Mouse (Mus musculus): ENCODE measurements at regions not wholly inside any gene's neighbourhood (a gene's known extent, or its start where the extent isn't known, plus 50 kb on each side); places are given as distances from the start of the nearest gene placed in this dataset.
"Not testable (repeated sequence)": the region's sequence is repeated elsewhere in the genome, so short reads cannot be mapped to it uniquely, and the experiment has no call there.

- no peak for DNase-seq (ENCODE audit: low spot score)
- H3K9me3 ChIP-seq (replicated peaks; ENCODE audit: control insufficient read depth, low read length) = no peaks in the 10 kb centered on the region
- H3K9ac ChIP-seq (replicated peaks; ENCODE audit: low read length) = no peak overlapping the region
- H3K36me3 ChIP-seq (replicated peaks; ENCODE audit: control insufficient read depth, insufficient read depth, low read depth, low read length) = no peaks in the 10 kb centered on the region
- no peak overlapping the region for H3K4me3 ChIP-seq (ENCODE audit: low read depth, low read length)
- ATAC-seq (replicated peaks; ENCODE audit: insufficient number of reproducible peaks, low FRiP score, low TSS enrichment, low read depth) = no peak
- H3K27ac ChIP-seq (replicated peaks; ENCODE audit: low read depth, low read length) = no peak overlapping the region
- WGBS = 88% methylated on average over 4 of the region's 4 CpGs
- no peaks in the 10 kb centered on the region for H3K27me3 ChIP-seq (ENCODE audit: control insufficient read depth, insufficient read depth, low read length)
- no peaks in the 10 kb centered on the region for H3K4me1 ChIP-seq (ENCODE audit: control insufficient read depth, insufficient read depth, low read length)
- no peak overlapping the region for H3K4me2 ChIP-seq (ENCODE audit: low read depth, low read length)
Measured at GRCm38 (mm10) chr19:59516957-59517356, 58.8 kb downstream of the Emx2 start.

GRCm38 (mm10) chr19:59519156-59519555 lies 61.0 kb downstream of the Emx2 start:
- H3K4me3 ChIP-seq (ENCODE audit: low read depth, low read length) = no peak overlapping the region
- no peaks in the 10 kb centered on the region for H3K9me3 ChIP-seq (replicated peaks; ENCODE audit: control insufficient read depth, low read length)
- DNase-seq (ENCODE audit: low spot score) = no peak
- H3K4me1 ChIP-seq (ENCODE audit: control insufficient read depth, insufficient read depth, low read length) = no peaks in the 10 kb centered on the region
- no peaks in the 10 kb centered on the region for H3K27me3 ChIP-seq (ENCODE audit: control insufficient read depth, insufficient read depth, low read length)
- H3K36me3 ChIP-seq (replicated peaks; ENCODE audit: control insufficient read depth, insufficient read depth, low read depth, low read length) = no peaks in the 10 kb centered on the region
- H3K27ac ChIP-seq (replicated peaks; ENCODE audit: low read depth, low read length) = no peak overlapping the region
- WGBS = 83% methylated on average over 3 of the region's 3 CpGs
- ATAC-seq (replicated peaks; ENCODE audit: insufficient number of reproducible peaks, low FRiP score, low TSS enrichment, low read depth) = no peak
- no peak overlapping the region for H3K4me2 ChIP-seq (ENCODE audit: low read depth, low read length)
- H3K9ac ChIP-seq (replicated peaks; ENCODE audit: low read length) = no peak overlapping the region

GRCm38 (mm10) chr19:59522176-59522575 lies 64.0 kb downstream of the Emx2 start:
- peak; percentile 12 for DNase-seq (ENCODE audit: low spot score)

GRCm38 (mm10) chr19:59523356-59523755 lies 65.2 kb downstream of the Emx2 start:
- H3K4me2 ChIP-seq (ENCODE audit: low read depth, low read length) = no peak overlapping the region
- H3K9ac ChIP-seq (replicated peaks; ENCODE audit: low read length) = no peak overlapping the region
- H3K4me1 ChIP-seq (ENCODE audit: control insufficient read depth, insufficient read depth, low read length) = no peaks in the 10 kb centered on the region
- DNase-seq (ENCODE audit: low spot score) (no peak), ATAC-seq (replicated peaks; ENCODE audit: insufficient number of reproducible peaks, low FRiP score, low TSS enrichment, low read depth) (no peak)
- no peak overlapping the region for H3K27ac ChIP-seq (replicated peaks; ENCODE audit: low read depth, low read length)
- 77% methylated on average over 10 of the region's 10 CpGs for WGBS
- no peaks in the 10 kb centered on the region for H3K9me3 ChIP-seq (replicated peaks; ENCODE audit: control insufficient read depth, low read length)
- H3K36me3 ChIP-seq (replicated peaks; ENCODE audit: control insufficient read depth, insufficient read depth, low read depth, low read length) = no peaks in the 10 kb centered on the region
- H3K4me3 ChIP-seq (ENCODE audit: low read depth, low read length) = no peak overlapping the region
- H3K27me3 ChIP-seq (ENCODE audit: control insufficient read depth, insufficient read depth, low read length) = no peaks in the 10 kb centered on the region

More at GRCm38 (mm10) chr19:59522176-59522575, 64.0 kb downstream of the Emx2 start:
- H3K4me2 ChIP-seq (ENCODE audit: low read depth, low read length) = no peak overlapping the region
- 47% methylated on average over 11 of the region's 11 CpGs for WGBS
- H3K36me3 ChIP-seq (replicated peaks; ENCODE audit: control insufficient read depth, insufficient read depth, low read depth, low read length) = no peaks in the 10 kb centered on the region
- ATAC-seq (replicated peaks; ENCODE audit: insufficient number of reproducible peaks, low FRiP score, low TSS enrichment, low read depth) = no peak
- H3K9me3 ChIP-seq (replicated peaks; ENCODE audit: control insufficient read depth, low read length) = no peaks in the 10 kb centered on the region
- no peak overlapping the region for H3K4me3 ChIP-seq (ENCODE audit: low read depth, low read length)
- H3K27ac ChIP-seq (replicated peaks; ENCODE audit: low read depth, low read length) = no peak overlapping the region
- H3K9ac ChIP-seq (replicated peaks; ENCODE audit: low read length) = no peak overlapping the region
- no peaks in the 10 kb centered on the region for H3K27me3 ChIP-seq (ENCODE audit: control insufficient read depth, insufficient read depth, low read length)
- no peaks in the 10 kb centered on the region for H3K4me1 ChIP-seq (ENCODE audit: control insufficient read depth, insufficient read depth, low read length)

GRCm38 (mm10) chr19:59564101-59564500 lies 105.9 kb downstream of the Emx2 start:
- Histone ChIP-seq H3K27me3 (ENCODE audit: control insufficient read depth, insufficient read depth, low read length) (no peaks in the 10 kb centered on the region), H3K4me3 (ENCODE audit: low read depth, low read length) (no peak overlapping the region), H3K9me3 (replicated peaks; ENCODE audit: control insufficient read depth, low read length) (no peaks in the 10 kb centered on the region), H3K4me1 (ENCODE audit: control insufficient read depth, insufficient read depth, low read length) (no peaks in the 10 kb centered on the region), H3K9ac (replicated peaks; ENCODE audit: low read length) (no peak overlapping the region), H3K27ac (replicated peaks; ENCODE audit: low read depth, low read length) (no peak overlapping the region), H3K4me2 (ENCODE audit: low read depth, low read length) (no peak overlapping the region), H3K36me3 (replicated peaks; ENCODE audit: control insufficient read depth, insufficient read depth, low read depth, low read length) (no peaks in the 10 kb centered on the region)
- no peak for ATAC-seq (replicated peaks; ENCODE audit: insufficient number of reproducible peaks, low FRiP score, low TSS enrichment, low read depth)
- WGBS = 79% methylated on average over 4 of the region's 4 CpGs
- DNase-seq (ENCODE audit: low spot score) = no peak

GRCm38 (mm10) chr19:59568907-59569306 lies 110.7 kb downstream of the Emx2 start:
- no peak overlapping the region for H3K4me2 ChIP-seq (ENCODE audit: low read depth, low read length)
- H3K9ac ChIP-seq (replicated peaks; ENCODE audit: low read length) = no peak overlapping the region
- H3K36me3 ChIP-seq (replicated peaks; ENCODE audit: control insufficient read depth, insufficient read depth, low read depth, low read length) = no peaks in the 10 kb centered on the region
- no peaks in the 10 kb centered on the region for H3K9me3 ChIP-seq (replicated peaks; ENCODE audit: control insufficient read depth, low read length)
- no peaks in the 10 kb centered on the region for H3K4me1 ChIP-seq (ENCODE audit: control insufficient read depth, insufficient read depth, low read length)
- H3K27me3 ChIP-seq (ENCODE audit: control insufficient read depth, insufficient read depth, low read length) = no peaks in the 10 kb centered on the region
- no peak for ATAC-seq (replicated peaks; ENCODE audit: insufficient number of reproducible peaks, low FRiP score, low TSS enrichment, low read depth)
- no peak overlapping the region for H3K27ac ChIP-seq (replicated peaks; ENCODE audit: low read depth, low read length)
- no peak overlapping the region for H3K4me3 ChIP-seq (ENCODE audit: low read depth, low read length)
- DNase-seq (ENCODE audit: low spot score) = no peak

- not testable (repeated sequence) for H3K36me3 ChIP-seq (replicated peaks; ENCODE audit: control insufficient read depth, insufficient read depth, low read depth, low read length); H3K9ac ChIP-seq (replicated peaks; ENCODE audit: low read length); ATAC-seq (replicated peaks; ENCODE audit: insufficient number of reproducible peaks, low FRiP score, low TSS enrichment, low read depth); H3K9me3 ChIP-seq (replicated peaks; ENCODE audit: control insufficient read depth, low read length); H3K4me2 ChIP-seq (ENCODE audit: low read depth, low read length); DNase-seq (ENCODE audit: low spot score); H3K27ac ChIP-seq (replicated peaks; ENCODE audit: low read depth, low read length); H3K4me1 ChIP-seq (ENCODE audit: control insufficient read depth, insufficient read depth, low read length); H3K27me3 ChIP-seq (ENCODE audit: control insufficient read depth, insufficient read depth, low read length); H3K4me3 ChIP-seq (ENCODE audit: low read depth, low read length)
- 90% methylated on average over 2 of the region's 2 CpGs for WGBS
Measured at GRCm38 (mm10) chr19:59569590-59569989, 111.4 kb downstream of the Emx2 start.

- no peaks in the 10 kb centered on the region for H3K4me1 ChIP-seq (ENCODE audit: control insufficient read depth, insufficient read depth, low read length)
- no peaks in the 10 kb centered on the region for H3K36me3 ChIP-seq (replicated peaks; ENCODE audit: control insufficient read depth, insufficient read depth, low read depth, low read length)
- DNase-seq (ENCODE audit: low spot score) (no peak), ATAC-seq (replicated peaks; ENCODE audit: insufficient number of reproducible peaks, low FRiP score, low TSS enrichment, low read depth) (no peak)
- no peak overlapping the region for H3K4me3 ChIP-seq (ENCODE audit: low read depth, low read length)
- no peak overlapping the region for H3K9ac ChIP-seq (replicated peaks; ENCODE audit: low read length)
- no peaks in the 10 kb centered on the region for H3K27me3 ChIP-seq (ENCODE audit: control insufficient read depth, insufficient read depth, low read length)
- no peaks in the 10 kb centered on the region for H3K9me3 ChIP-seq (replicated peaks; ENCODE audit: control insufficient read depth, low read length)
- no peak overlapping the region for H3K27ac ChIP-seq (replicated peaks; ENCODE audit: low read depth, low read length)
- WGBS = 80% methylated on average over 3 of the region's 3 CpGs
- H3K4me2 ChIP-seq (ENCODE audit: low read depth, low read length) = no peak overlapping the region
Measured at GRCm38 (mm10) chr19:59574346-59574745, 116.2 kb downstream of the Emx2 start.
